Mouse (Mus musculus) yolk sac, embryonic 10.5 days (tissue): ENCODE measurements around the gene Cldn7.
"Not testable (repeated sequence)": the region's sequence is repeated elsewhere in the genome, so short reads cannot be mapped to it uniquely, and the experiment has no call there.

Source experiments
- DNase-seq: peaks from one replicate; pipeline ENCODE4 v3.0.0-alpha.2; 2017; ENCODE audit warnings: low spot score

Gene Cldn7

DNA sequence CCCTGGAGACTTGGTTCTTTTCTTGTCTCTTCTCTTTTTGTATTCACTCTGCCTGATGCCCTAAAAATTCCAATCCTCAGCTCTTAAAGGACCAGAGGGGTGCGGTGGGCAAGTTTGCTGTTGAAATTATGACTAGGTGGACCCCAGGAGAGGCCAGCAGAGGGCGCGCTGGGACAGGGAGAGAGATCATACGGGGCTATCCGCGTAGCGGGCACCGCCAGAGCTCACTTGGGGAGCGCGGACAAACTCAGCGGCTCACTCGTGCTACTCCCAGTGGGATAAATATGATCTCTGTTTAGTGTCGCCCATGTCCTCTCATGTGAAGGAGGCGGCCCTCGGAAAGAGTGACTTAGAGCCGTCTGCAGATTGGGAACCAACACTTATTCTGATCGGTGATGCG is 30.4 kb upstream of the Cldn7 start:
- peak; percentile 83 for DNase-seq

GRCm38 (mm10) chr11:69934681-69935080 is 29.9 kb upstream of the Cldn7 start:
- DNase-seq, result no peak

DNA sequence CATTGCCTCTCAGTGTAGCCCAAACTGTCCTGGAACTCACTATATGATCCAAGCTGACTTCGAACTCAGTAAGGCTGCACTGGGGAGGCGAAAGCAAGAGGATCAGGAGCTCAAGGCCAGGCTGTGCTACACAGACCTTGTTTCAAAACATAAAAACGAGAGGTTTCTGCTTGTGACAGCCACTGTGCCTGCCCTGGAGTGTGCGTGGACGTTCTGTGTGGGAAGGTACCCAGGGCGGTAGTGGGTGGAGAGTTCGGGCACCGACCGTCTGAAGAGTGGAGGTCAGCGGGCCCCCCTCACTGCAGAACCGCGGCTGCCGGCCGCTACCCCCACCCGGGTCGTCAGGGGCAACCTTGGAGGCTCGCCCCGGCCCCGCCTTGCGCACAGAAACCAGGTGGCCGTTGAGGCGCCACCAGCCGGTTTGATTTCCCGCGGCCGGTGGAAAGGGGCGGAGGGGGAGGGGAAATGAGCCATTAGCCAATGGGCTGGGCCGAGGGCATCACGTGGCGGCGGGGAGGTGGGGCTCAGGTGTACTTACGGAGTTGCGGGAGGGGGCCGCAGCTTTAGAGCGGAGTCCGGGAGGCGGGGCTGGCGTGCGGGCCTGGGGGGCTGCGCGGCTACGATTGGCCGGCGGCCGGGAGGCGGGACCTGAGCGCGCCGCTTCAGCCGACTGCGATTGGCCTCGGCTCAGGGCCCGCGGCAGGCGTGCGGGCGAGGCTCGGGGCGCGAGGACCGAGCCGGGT is 29.3 kb upstream of the Cldn7 start, which contains the start of gene Ybx2:
TSS of gene Ybx2 (plus strand) at position 660 of the 743 bp plus-strand sequence.
- DNase-seq, result peak; percentile 93

DNA sequence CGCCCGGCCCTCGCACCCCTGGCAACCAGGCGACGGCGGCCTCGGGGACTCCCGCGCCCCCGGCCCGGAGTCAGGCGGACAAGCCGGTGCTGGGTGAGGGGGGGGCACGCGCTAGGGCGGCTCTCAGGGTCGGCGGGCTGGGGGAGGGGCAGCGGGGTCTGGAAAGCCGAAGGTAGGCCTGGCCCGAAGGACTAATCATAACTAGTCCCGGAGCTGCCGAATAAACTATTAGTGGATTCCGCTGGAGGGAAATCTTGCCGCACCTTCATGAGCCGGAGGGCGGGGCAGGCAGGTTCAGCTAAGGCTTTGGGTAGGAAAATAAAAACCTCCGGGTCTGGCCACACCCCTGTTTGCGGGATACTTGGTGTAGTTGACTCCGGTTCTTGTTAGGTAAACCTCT is 28.4 kb upstream of the Cldn7 start:
- no peak for DNase-seq

GRCm38 (mm10) chr11:69936714-69937347 is 27.7 kb upstream of the Cldn7 start:
- no peak for DNase-seq

GRCm38 (mm10) chr11:69937385-69937784 is 27.2 kb upstream of the Cldn7 start:
- no peak for DNase-seq

DNA sequence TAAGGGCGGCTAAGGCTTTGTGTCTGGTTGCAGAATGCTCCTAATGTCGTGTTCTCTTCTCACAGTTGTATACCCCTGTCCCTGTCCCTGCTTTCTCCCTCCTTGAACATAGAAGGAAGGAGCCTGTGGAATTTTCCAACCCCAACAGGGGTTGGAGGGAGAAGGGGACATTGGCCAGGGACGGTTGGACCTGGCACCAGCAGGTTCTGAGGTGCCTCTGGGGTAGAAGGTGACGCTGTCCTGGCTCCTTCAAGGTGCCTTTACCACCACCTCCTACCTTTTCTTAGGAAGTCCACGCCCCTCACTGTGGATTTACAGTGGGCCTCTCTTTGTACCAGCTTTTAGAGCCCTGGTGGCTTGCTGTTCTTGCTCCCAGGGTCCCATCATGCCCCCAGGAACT is 26.7 kb upstream of the Cldn7 start:
- DNase-seq, result no peak

DNA sequence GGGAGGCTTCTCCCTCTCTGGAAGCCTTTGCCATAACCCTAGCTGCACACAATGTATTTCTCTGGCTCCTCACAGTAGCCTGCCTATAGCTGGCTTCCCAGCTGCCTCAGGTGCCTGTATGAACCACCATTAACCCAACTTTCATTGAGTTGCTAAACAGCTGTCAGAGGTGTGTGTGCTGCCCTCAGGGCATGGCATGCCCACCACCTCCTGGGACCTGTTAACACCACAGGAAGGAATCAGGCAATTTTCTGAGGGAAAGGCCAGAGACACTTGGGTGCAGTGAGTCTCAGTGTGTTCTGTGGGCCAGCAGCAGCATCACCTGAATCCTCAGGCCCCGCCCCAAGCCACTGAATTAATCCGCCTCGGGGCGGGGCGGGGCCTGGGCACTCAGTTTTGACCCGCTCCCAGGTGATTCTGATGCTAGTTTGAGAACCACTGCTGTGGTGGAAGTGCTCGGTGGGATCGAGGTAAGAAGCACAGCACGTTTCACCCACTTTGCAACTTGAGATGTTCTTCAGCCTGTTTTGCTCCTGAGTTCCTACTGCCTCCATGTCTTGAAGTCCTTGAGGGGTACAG is 26.1 kb upstream of the Cldn7 start:
- no peak for DNase-seq

GRCm38 (mm10) chr11:69939181-69939580 is 25.4 kb upstream of the Cldn7 start:
- DNase-seq, result no peak

DNA sequence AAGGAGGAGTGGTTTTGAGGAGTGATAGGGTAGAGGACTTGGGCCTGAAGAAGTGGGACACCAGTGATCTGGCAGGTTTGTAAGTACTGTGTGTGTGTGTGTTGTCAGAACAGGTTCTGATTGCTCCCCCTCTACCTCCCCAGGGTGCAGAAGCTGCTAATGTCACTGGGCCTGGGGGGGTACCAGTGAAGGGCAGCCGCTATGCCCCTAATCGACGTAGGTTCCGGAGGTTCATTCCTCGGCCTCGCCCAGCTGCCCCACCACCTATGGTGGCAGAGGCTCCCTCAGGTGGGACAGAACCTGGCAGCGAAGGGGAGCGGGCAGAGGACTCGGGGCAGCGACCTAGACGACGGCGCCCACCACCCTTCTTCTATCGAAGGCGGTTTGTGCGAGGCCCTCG is 24.8 kb upstream of the Cldn7 start:
- no peak for DNase-seq

DNA sequence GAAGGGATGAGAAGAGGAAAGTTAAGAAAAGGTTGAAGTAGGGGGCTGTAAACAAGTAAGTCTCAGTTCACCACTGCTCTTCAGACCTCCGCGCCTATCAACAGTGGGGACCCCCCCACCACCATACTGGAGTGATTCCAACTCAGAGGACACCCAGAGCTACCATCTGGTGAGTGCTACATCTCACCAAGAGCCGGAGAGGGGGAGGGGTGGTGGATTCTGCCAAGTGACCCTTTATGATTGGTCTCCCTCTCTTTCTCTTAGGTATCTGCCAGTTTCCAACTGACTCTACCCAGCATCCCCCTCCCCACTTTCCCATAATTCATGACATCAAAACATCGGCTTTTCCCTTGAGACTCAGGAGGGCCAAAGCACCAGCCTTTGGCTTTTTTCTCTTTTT is 23.6 kb upstream of the Cldn7 start:
- DNase-seq, result no peak

- no peak for DNase-seq
Observed at GRCm38 (mm10) chr11:69945216-69945615, 19.4 kb upstream of the Cldn7 start.

- DNase-seq, result no peak
Observed at GRCm38 (mm10) chr11:69945997-69946891, 18.3 kb upstream of the Cldn7 start.

- DNase-seq, result no peak
Observed at GRCm38 (mm10) chr11:69947337-69948065, 17.1 kb upstream of the Cldn7 start.

DNA sequence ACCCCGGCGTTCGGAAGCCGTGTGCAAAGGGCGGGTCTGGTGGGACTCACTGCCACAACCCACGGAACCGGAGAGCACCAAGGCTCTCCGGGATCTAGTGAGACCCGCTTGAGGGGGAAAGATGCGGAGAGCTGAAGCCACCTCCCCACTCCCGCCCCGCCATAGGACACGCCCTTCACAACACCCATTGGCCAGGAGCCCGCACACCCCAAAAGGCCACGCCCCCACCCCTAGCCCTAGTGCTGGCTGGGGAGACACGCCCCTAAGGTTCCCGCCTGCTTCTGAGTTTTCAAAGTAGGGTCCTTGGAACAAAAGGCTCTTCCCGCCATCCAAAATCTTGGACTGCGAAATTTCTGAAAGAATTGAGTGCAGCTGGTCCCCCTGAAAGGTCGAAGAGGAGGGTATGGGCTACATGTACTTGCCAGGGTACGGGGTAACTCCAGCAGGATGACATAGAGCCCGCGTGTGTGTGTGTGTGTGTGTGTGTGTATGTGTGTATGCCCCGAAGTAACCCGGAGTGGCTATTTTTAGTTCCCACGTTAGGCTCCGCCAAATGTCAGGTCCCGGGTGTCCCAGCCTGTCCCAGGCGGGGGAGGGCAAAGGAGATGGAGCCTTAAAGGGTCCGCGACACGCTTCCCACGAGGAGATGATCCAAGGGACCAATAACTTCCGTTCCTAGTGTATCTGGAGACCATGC is 16.4 kb upstream of the Cldn7 start, which contains the start of gene Slc2a4:
TSS of gene Slc2a4 (minus strand) at position 123 of the 697 bp plus-strand sequence.
- peak; percentile 93 for DNase-seq

GRCm38 (mm10) chr11:69948763-69949150 is 15.8 kb upstream of the Cldn7 start:
- peak; percentile 81 for DNase-seq

GRCm38 (mm10) chr11:69950807-69951459 is 13.6 kb upstream of the Cldn7 start:
- DNase-seq, result no peak

- no peak for DNase-seq
Observed at GRCm38 (mm10) chr11:69952274-69952673, 12.3 kb upstream of the Cldn7 start.

- peak; percentile 64 for DNase-seq
Observed at GRCm38 (mm10) chr11:69953267-69953915, 11.2 kb upstream of the Cldn7 start.

DNA sequence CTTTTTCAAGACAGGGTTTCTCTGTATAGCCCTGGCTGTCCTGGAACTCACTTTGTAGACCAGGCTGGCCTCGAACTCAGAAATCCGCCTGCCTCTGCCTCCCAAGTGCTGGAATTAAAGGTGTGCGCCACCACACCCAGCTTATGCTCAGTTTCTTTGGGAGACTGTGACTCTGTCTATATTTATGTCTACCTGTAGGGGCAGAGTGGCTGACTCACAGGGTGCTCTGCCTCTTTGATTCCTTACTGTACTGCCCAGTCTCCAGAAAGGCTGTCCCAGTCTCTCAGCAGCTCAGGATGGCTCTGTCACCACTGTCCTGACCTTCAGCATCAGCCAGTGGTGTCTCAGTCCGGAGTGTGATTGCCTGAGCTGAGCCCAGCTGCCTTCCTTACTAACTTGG is 9.0 kb upstream of the Cldn7 start:
- DNase-seq, result not testable (repeated sequence)
